Mouse (Mus musculus) heart, postnatal 0 days (tissue): ENCODE measurements at regions not wholly inside any gene's neighbourhood (a gene's known extent, or its start where the extent isn't known, plus 50 kb on each side); places are given as distances from the start of the nearest gene placed in this dataset.

Experiments
- CTCF ChIP-seq: IDR thresholded peaks from 2 replicates; pipeline ENCODE4 v1.5.1; 2016; ENCODE audit warnings: antibody characterized with exemption, control low read depth, low read depth
- EP300 ChIP-seq: IDR thresholded peaks from 2 replicates; pipeline ENCODE4 v1.6.1; 2016; ENCODE audit warnings: antibody characterized with exemption, low read depth

GRCm38 (mm10) chr10:17130661-17131060, 592.4 kb upstream of the Cited2 start:
- no peak for TF ChIP-seq CTCF
- no peak for TF ChIP-seq EP300
